Mouse (Mus musculus): Measurements from ENCODE around the gene Ggt7. TPM values are rescaled to one million over a fixed set of nuclear protein-coding genes. Genes with fewer than 3 reads are reported as not detected.
"Not testable (repeated sequence)": the region's sequence is repeated elsewhere in the genome, so short reads cannot be mapped to it uniquely, and the experiment has no call there.

The Ggt7 gene
- polyA plus RNA-seq, 1 experiment: 160 TPM

DNA sequence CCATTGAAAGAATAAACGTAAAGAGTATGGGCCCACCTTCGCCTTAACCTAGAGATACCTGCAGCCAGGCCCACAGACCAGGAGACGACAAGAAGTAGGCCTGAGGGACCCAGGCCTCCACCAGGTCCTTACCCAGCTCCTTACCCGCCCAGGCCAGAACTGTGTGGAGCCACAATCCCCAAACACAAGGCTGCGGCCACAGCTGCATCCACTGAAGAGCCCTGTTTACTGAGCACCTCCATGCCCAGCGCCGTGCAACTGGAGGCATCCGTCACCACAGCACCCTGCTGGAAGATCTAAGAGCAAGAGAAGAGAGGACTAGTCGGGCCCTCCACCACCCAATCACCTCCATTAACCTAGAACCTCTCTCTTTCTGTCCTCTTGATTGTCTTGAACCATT, 12.2 kb downstream of the Ggt7 start:
- TF ChIP-seq CTCF (IDR thresholded peaks at IDR 0.05; ENCODE audit: borderline replicate concordance, extremely low read depth, insufficient read depth, insufficient read length): no peak
- TF ChIP-seq POLR2A (IDR thresholded peaks at IDR 0.05; ENCODE audit: borderline replicate concordance, extremely low read depth, insufficient read depth, insufficient read length, poor library complexity, severe bottlenecking): no peak

DNA sequence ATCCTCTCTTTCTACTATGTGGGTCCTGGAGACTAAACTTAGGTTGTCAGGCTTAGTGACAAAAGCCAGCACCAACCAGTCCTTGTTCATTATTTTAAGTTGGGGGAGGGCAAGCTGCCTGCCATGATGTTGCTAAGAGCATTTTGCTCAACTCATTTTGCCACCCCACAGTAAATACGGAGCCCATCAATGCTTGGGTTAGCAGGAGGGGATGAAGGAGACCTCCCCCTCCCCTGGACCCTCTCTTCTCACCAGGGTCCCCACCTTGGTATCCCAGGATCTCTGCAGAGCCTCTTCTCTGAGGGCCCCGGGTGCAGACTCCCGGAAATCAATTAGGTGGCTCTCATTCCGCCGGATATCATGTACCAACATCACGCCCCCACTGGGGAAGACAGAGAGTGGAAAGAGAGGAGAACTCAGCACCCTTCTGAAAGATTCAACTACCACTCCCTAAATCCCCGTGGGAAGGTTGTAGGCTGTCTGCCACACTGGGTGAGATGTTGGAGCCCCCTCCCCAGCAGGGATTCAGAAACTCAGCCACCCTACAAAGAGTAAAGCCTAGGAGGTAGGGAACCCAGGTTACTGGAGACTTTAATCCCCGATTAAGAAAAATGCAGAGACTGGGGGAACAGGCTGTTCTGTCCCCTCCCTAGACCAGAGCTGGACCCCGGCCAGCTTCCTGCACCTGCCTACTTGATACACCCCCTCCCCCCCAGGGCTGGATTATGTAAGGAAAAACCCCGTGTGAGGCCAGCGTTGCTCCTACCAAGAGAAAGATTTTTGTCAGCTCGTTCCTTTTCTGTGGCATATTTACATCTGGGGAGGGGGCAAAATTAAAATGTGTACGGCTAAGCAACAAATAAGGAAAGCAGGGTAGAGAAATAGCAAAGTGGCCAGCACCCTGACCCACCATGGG, 13.3 kb downstream of the Ggt7 start:
- DNase-seq (ENCODE audit: low read depth): peak; percentile 81
- no peak for TF ChIP-seq POLR2A (IDR thresholded peaks at IDR 0.05; ENCODE audit: borderline replicate concordance, extremely low read depth, insufficient read depth, insufficient read length, poor library complexity, severe bottlenecking)
- TF ChIP-seq CTCF (IDR thresholded peaks at IDR 0.05; ENCODE audit: borderline replicate concordance, extremely low read depth, insufficient read depth, insufficient read length): no peak

More for the DNA sequence above, 12.2 kb downstream of the Ggt7 start:
- DNase-seq (ENCODE audit: low read depth): no peak

DNA sequence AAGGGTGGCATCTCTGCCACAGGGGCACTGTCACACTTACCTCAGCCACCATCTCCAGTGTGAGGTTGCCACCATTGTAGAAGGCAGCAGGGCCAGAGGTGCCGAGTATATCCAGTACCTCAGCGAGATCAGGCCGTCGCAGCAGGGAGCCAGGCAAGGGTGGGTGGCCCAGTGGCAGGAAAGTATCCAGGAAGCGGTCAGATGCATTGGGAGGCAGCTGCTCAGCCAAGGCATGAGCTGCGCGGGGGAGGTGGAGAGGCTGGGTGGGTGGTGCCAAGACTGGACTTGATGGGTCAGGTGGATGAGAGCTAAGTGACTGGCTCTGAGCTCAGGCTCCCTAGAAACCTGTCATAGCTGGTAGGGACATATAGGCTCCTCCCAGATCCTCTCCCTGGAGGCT, 15.4 kb downstream of the Ggt7 start:
- TF ChIP-seq POLR2A (IDR thresholded peaks at IDR 0.05; ENCODE audit: borderline replicate concordance, extremely low read depth, insufficient read depth, insufficient read length, poor library complexity, severe bottlenecking) (no peak), CTCF (IDR thresholded peaks at IDR 0.05; ENCODE audit: borderline replicate concordance, extremely low read depth, insufficient read depth, insufficient read length) (no peak)
- no peak for DNase-seq (ENCODE audit: low read depth)

DNA sequence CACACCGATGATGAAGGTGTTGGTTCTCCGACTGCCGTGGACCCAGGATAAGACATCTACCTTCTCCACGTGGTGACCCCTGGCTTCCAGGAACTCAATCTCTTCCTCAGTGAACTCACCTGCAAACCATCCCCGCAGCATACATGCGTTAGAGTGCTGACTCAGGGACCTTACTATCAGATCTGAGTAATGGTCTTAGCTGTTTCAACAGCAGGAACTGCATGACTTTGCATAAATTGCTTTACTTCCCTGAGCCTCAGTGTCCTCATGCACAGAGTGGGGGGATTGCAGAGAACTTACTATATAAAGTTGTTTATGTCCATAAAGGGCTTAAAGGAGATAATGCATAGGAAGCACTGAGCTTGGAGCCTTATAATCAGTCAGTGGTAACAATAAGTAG, 27.0 kb downstream of the Ggt7 start:
- no peak for DNase-seq (ENCODE audit: low read depth)
- TF ChIP-seq CTCF (IDR thresholded peaks at IDR 0.05; ENCODE audit: borderline replicate concordance, extremely low read depth, insufficient read depth, insufficient read length): no peak

DNA sequence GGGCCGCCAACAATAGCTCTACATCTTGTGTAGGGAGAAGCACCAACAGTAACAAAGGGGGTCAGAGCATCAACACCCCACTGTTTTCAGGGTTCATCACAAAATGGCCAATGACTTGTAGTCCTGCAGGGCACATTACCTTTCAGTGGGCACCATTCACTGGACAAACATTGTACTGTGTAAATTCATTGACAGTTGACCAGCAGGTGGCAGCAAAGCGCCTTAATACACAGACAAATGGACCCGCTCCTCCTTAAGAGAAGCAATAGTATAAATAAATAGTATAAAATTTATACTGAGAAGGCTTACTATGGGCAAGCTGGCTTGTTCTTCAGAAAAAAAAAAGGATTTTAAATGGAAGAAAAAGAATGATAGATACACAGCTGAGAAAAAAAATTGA, 36.0 kb downstream of the Ggt7 start:
- DNase-seq (ENCODE audit: low read depth): peak; percentile 79
- TF ChIP-seq CTCF (IDR thresholded peaks at IDR 0.05; ENCODE audit: borderline replicate concordance, extremely low read depth, insufficient read depth, insufficient read length) (peak; percentile 55; the same call in 1 of the 2 replicates), POLR2A (IDR thresholded peaks at IDR 0.05; ENCODE audit: borderline replicate concordance, extremely low read depth, insufficient read depth, insufficient read length, poor library complexity, severe bottlenecking) (no peak)

DNA sequence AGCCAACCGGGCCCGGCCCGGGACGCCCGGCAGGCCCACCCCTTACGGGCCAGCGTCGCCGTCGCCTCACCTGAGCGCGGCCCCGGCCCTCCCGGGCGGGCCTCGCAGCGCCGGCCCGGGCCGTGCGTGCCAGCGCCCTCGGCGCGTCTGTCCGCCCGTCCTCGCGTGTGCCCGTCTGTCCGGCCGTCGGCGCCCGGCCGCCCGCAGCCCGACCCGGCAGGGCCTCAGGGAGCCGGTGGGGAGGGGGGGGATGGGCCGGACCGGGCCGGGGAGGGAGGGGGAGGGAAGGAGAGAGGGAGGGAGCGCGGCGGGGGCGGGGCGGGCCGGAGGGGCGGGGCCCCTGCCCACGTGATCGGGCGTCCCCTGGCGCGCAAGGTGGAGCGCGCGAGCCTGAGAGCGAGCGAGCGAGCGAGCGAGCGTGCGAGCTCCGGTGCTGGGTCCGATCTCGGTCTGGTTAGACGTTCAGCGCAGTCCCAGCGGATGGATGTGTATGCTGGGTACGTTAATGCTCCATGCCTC, 44.4 kb downstream of the Ggt7 start, which contains the start of gene Ncoa6:
TSS of gene Ncoa6 (minus strand) at position 325 of the 519 bp plus-strand sequence.
- TF ChIP-seq CTCF (IDR thresholded peaks at IDR 0.05; ENCODE audit: borderline replicate concordance, extremely low read depth, insufficient read depth, insufficient read length): no peak
- TF ChIP-seq POLR2A (IDR thresholded peaks at IDR 0.05; ENCODE audit: borderline replicate concordance, extremely low read depth, insufficient read depth, insufficient read length, poor library complexity, severe bottlenecking): peak; percentile 71
- DNase-seq (ENCODE audit: low read depth): peak; percentile 92

DNA sequence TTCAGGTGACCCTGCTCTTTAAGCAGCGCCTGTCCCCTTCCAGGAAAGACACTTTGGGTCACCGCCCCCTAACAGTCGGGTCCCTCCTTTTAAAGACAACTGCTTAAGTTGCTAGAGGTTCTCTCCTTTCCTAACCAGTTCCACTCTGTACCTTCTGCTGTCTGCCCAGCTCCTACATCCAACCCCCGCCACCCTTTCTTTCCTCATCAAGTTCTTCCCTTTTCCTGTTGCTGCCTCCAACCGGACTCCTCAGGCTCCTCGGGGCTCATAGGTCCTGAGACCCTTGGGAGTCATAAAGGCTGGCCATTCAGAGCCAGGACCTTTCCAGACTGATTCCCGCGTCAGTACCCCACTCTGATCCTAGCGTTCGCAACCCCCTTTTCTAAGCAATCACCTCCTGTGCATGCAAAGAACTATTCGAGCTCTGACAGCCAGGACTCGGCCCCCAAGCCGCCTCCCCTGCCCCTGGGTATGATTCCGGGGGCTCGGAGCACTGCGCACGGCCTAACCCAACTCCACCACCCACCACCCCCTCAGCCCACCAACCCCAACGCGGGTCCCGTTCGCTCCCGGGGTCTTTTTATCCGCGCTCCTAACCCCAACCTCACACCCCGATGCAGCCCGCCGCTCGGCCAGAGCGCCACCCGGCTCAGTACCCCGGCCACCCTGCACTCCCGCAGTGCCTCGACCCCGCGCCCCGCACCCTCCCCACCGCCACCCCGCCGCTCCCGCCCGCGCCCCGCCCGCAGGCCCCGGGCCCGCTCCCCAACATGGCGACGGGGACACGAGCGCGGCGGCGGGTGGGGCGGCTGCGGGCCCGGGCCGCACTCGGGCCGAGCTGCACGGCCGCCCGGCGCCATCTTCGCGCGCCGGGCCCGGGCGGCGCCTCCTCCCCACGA, 45.1 kb downstream of the Ggt7 start:
- TF ChIP-seq CTCF (IDR thresholded peaks at IDR 0.05; ENCODE audit: borderline replicate concordance, extremely low read depth, insufficient read depth, insufficient read length) (no peak), POLR2A (IDR thresholded peaks at IDR 0.05; ENCODE audit: borderline replicate concordance, extremely low read depth, insufficient read depth, insufficient read length, poor library complexity, severe bottlenecking) (no peak)
- DNase-seq (ENCODE audit: low read depth): peak; percentile 47

DNA sequence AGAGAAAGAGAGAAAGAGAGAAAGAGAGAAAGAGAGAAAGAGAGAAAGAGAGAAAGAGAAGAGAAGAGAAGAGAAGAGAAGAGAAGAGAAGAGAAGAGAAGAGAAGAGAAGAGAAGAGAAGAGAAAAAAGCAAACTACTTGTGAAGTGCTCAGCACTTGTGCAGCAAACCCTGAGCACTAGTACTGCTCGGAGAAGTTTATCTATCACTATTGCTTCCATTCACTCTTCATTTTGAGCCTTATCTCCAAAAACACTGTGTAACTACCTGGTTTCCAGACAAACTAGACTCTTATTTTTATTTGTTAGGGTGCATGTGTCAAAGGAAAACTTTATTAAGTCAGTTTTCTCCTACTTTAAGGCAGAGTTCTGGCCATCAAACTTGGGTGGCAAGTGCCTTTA, 51.2 kb downstream of the Ggt7 start:
- no peak for DNase-seq (ENCODE audit: low read depth)

DNA sequence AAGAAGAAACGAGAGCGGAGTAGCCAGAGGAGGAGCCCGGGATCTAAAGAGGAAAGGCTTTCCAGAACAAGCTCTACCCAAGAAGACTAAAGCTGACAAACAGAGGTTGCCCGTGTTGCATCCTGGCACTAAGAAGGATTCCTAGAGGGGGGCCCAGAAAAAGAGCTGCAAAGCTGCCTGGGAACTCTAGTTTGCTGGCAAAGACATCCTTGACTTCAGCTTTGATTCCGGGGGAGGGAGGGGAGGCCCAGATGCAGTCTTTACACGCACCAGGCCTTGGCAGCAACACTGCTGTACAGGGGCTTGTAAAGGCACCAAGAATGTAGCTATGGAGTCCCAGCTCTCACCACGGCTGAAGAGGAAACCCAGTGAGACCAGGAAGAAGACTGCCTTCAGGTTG, 64.4 kb downstream of the Ggt7 start:
- peak; percentile 36 for DNase-seq (ENCODE audit: low read depth)
- TF ChIP-seq POLR2A (IDR thresholded peaks at IDR 0.05; ENCODE audit: borderline replicate concordance, extremely low read depth, insufficient read depth, insufficient read length, poor library complexity, severe bottlenecking) (no peak), CTCF (IDR thresholded peaks at IDR 0.05; ENCODE audit: borderline replicate concordance, extremely low read depth, insufficient read depth, insufficient read length) (no peak)

More for the DNA sequence above, 51.2 kb downstream of the Ggt7 start:
- TF ChIP-seq CTCF (IDR thresholded peaks at IDR 0.05; ENCODE audit: borderline replicate concordance, extremely low read depth, insufficient read depth, insufficient read length): no peak
- TF ChIP-seq POLR2A (IDR thresholded peaks at IDR 0.05; ENCODE audit: borderline replicate concordance, extremely low read depth, insufficient read depth, insufficient read length, poor library complexity, severe bottlenecking): no peak

DNA sequence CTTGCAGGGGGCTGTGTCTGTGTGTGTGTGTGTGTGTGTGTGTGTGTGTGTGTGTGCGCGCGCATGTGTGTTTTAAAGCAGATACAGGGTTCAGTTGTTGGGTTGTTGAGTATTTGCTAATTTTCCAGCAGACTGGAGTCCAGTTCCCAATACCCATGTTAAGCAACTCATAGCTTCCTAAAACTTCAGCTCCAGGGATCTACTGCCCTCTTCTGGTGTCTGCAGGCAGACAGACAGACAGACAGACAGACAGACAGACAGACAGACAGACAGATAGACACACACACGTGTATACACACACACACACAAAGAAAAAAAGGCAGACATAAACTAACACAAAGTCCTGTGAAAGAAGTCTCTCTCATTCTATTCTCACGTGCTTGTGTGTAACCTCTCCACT, 66.8 kb downstream of the Ggt7 start:
- no peak for TF ChIP-seq CTCF (IDR thresholded peaks at IDR 0.05; ENCODE audit: borderline replicate concordance, extremely low read depth, insufficient read depth, insufficient read length)
- TF ChIP-seq POLR2A (IDR thresholded peaks at IDR 0.05; ENCODE audit: borderline replicate concordance, extremely low read depth, insufficient read depth, insufficient read length, poor library complexity, severe bottlenecking): no peak
- no peak for DNase-seq (ENCODE audit: low read depth)

DNA sequence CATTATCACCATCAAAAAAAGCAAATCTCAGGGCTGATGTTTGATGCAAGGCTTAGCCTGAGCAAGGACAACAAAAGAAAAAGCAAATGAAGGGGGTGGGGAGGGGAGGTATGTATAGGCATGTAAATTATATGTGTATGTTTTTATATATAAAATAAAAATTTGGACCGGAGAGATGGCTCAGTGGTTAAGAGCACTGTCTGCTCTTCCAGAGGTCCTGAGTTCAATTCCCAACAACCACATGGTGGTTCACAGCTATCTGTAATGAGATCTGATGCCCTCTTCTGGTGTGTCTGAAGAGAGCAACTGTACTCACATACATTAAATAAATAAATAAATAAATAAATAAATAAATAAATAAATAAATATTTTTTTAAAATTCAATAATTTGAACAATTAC, 70.1 kb downstream of the Ggt7 start:
- DNase-seq (ENCODE audit: low read depth): not testable (repeated sequence)
